Comparison of ENCODE assay signal across 18 mouse cellular contexts in the genomic region with DNA sequence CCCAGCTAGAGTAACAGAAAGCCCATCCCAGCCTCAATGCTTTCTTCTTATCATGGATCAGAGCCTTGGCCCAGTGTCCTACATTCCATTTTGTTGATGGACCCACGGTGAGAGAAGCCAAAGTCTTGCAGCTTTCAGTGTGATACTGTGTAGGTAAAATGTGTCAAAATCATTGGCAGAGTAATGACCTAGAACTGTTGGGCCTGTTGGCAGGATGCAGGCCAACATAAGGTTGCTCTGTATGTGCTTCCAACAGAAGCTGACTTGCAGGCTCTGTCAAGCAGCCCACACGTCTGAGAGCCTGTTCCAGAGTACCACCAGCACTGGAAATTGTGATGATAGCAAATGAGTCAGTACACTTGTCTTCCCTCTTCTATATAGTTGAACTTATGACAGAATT.
DNase-seq lines count a peak whose midpoint lies in the region; ATAC-seq lines count a peak whose summit lies in the region.
"Had no signal": no experiment of that assay in that cellular context is flagged by ENCODE, and none has a peak within 500 bp of the region (broad histone marks: within the 10 kb centered on the region; RNA-seq: fewer than 3 reads in every experiment).

No protein-coding gene starts in this region.

- H3K36me3 ChIP-seq in hindbrain, embryonic 15.5 days, result no peaks in the 10 kb centered on the region
- no peaks in the 10 kb centered on the region for H3K36me3 ChIP-seq in hindbrain, embryonic 13.5 days
- no peaks in the 10 kb centered on the region for H3K36me3 ChIP-seq in kidney, embryonic 15.5 days
- H3K36me3 ChIP-seq: embryonic facial prominence, embryonic 15.5 days; limb, embryonic 13.5 days; midbrain, embryonic 15.5 days; neural tube, embryonic 12.5 days had no signal

- no peaks in the 10 kb centered on the region for H3K9me3 ChIP-seq in hindbrain, embryonic 15.5 days
- H3K9me3 ChIP-seq in hindbrain, embryonic 13.5 days, result no peaks in the 10 kb centered on the region
- H3K9me3 ChIP-seq in kidney, embryonic 15.5 days (replicated peaks), result no peaks in the 10 kb centered on the region
- H3K9me3 ChIP-seq: embryonic facial prominence, embryonic 15.5 days; forebrain, embryonic 13.5 days; limb, embryonic 13.5 days; midbrain, embryonic 15.5 days; neural tube, embryonic 12.5 days had no signal

- ATAC-seq in hindbrain, embryonic 15.5 days (ENCODE audit: low FRiP score, low read depth), result peak; percentile 65; the same call in 1 of the 2 replicates
- no peak for ATAC-seq in hindbrain, embryonic 13.5 days (ENCODE audit: low FRiP score)
- ATAC-seq in kidney, embryonic 15.5 days (replicated peaks; ENCODE audit: low FRiP score), result no peak
- ATAC-seq: activated CD4-positive, CD25-positive, alpha-beta regulatory T cell, adult 4 months; forebrain, embryonic 13.5 days; intestine, postnatal 0 days; midbrain, embryonic 15.5 days had no signal

- no peak overlapping the region for H3K4me3 ChIP-seq in hindbrain, embryonic 15.5 days
- no peak overlapping the region for H3K4me3 ChIP-seq in hindbrain, embryonic 13.5 days
- no peak overlapping the region for H3K4me3 ChIP-seq in kidney, embryonic 15.5 days (replicated peaks)
- H3K4me3 ChIP-seq: embryonic facial prominence, embryonic 15.5 days; forebrain, embryonic 13.5 days; limb, embryonic 13.5 days; midbrain, embryonic 15.5 days; neural tube, embryonic 12.5 days had no signal

- no peak overlapping the region for H3K4me2 ChIP-seq in hindbrain, embryonic 15.5 days
- H3K4me2 ChIP-seq in hindbrain, embryonic 13.5 days, result no peak overlapping the region
- H3K4me2 ChIP-seq in kidney, embryonic 15.5 days, result no peak overlapping the region
- H3K4me2 ChIP-seq: embryonic facial prominence, embryonic 15.5 days; forebrain, embryonic 13.5 days; limb, embryonic 13.5 days; midbrain, embryonic 15.5 days; neural tube, embryonic 12.5 days had no signal

- H3K27me3 ChIP-seq in hindbrain, embryonic 15.5 days, result no peaks in the 10 kb centered on the region
- no peaks in the 10 kb centered on the region for H3K27me3 ChIP-seq in hindbrain, embryonic 13.5 days
- no peaks in the 10 kb centered on the region for H3K27me3 ChIP-seq in kidney, embryonic 15.5 days
- H3K27me3 ChIP-seq: embryonic facial prominence, embryonic 15.5 days; forebrain, embryonic 13.5 days; limb, embryonic 13.5 days; midbrain, embryonic 15.5 days; neural tube, embryonic 12.5 days had no signal

- H3K9ac ChIP-seq in hindbrain, embryonic 15.5 days, result no peak overlapping the region
- no peak overlapping the region for H3K9ac ChIP-seq in hindbrain, embryonic 13.5 days
- H3K9ac ChIP-seq in kidney, embryonic 15.5 days, result no peak overlapping the region
- H3K9ac ChIP-seq: embryonic facial prominence, embryonic 15.5 days; forebrain, embryonic 13.5 days; limb, embryonic 13.5 days; midbrain, embryonic 15.5 days; neural tube, embryonic 12.5 days had no signal

- no peaks in the 10 kb centered on the region for H3K4me1 ChIP-seq in hindbrain, embryonic 15.5 days (replicated peaks)
- H3K4me1 ChIP-seq in hindbrain, embryonic 13.5 days (replicated peaks), result no peaks in the 10 kb centered on the region
- H3K4me1 ChIP-seq in kidney, embryonic 15.5 days, result no peaks in the 10 kb centered on the region
- H3K4me1 ChIP-seq: embryonic facial prominence, embryonic 15.5 days; forebrain, embryonic 13.5 days; limb, embryonic 13.5 days; midbrain, embryonic 15.5 days; neural tube, embryonic 12.5 days had no signal

- peak; percentile 2 for DNase-seq in urinary bladder, postnatal 14 days (ENCODE audit: low spot score)
- DNase-seq in urinary bladder, postnatal 36 days (ENCODE audit: low spot score in 2 of 2), result no peak
- DNase-seq in cerebellum, postnatal 14 days, result peak; percentile 70 to 86
- no peak for DNase-seq in testis, postnatal 10 days (ENCODE audit: low spot score)
- DNase-seq in lung, adult 18-20 months, result no peak
- DNase-seq: heart, postnatal 36 days; kidney, postnatal 36 days had no signal

- H3K27ac ChIP-seq in hindbrain, embryonic 15.5 days (replicated peaks), result no peak overlapping the region
- no peak overlapping the region for H3K27ac ChIP-seq in hindbrain, embryonic 13.5 days
- H3K27ac ChIP-seq in kidney, embryonic 15.5 days, result no peak overlapping the region
- H3K27ac ChIP-seq: embryonic facial prominence, embryonic 15.5 days; forebrain, embryonic 13.5 days; limb, embryonic 13.5 days; macrophage; midbrain, embryonic 15.5 days; neural tube, embryonic 12.5 days had no signal

- WGBS in hindbrain, embryonic 15.5 days, result 83% methylated on average over 2 of the region's 2 CpGs
- 89% methylated on average over 2 of the region's 2 CpGs for WGBS in hindbrain, embryonic 13.5 days
- 75% methylated on average over 2 of the region's 2 CpGs for WGBS in kidney, embryonic 15.5 days

Comparison
In these comparisons a context has a peak if more than half of its experiments do, and no peak if none do; other contexts are left out.
1. DNase-seq: peak in urinary bladder, postnatal 14 days (single experiment) and cerebellum, postnatal 14 days (2 of 2); none in urinary bladder, postnatal 36 days (0 of 2), testis, postnatal 10 days (single experiment) and lung, adult 18-20 months (0 of 2).